Mouse (Mus musculus) kidney, adult 2 months (tissue): ENCODE measurements around the gene Serinc3. TPM values are rescaled to one million over a fixed set of nuclear protein-coding genes. Genes with fewer than 3 reads are reported as not detected.

Experiments
- DNase-seq: peaks from one replicate; pipeline ENCODE4 v3.0.0; 2021
- H3K27ac ChIP-seq: fragments of 200-500 bp; 2 replicates; pipeline ENCODE4 v1.5.1; 2012; ENCODE audit warnings: low read depth, low read length, control low read depth, inconsistent platforms; ENCODE audit not compliant: insufficient read depth
- H3K27me3 ChIP-seq: fragments of 200-500 bp; replicated peaks from 2 replicates; pipeline ENCODE4 v1.6.1; 2012; ENCODE audit warnings: mild to moderate bottlenecking, moderate library complexity, low read length, inconsistent platforms; ENCODE audit not compliant: control insufficient read depth, insufficient read depth
- H3K36me3 ChIP-seq: fragments of 200-500 bp; 2 replicates; pipeline ENCODE4 v1.6.1; 2012; ENCODE audit warnings: mild to moderate bottlenecking, moderate library complexity, low read length, inconsistent platforms; ENCODE audit not compliant: control insufficient read depth, insufficient read depth
- H3K4me1 ChIP-seq: fragments of 200-500 bp; 2 replicates; pipeline ENCODE4 v1.6.1; 2011; ENCODE audit warnings: low read length; ENCODE audit not compliant: control insufficient read depth, insufficient read depth
- H3K4me3 ChIP-seq: fragments of 200-500 bp; 2 replicates; pipeline ENCODE4 v1.5.1; 2011; ENCODE audit warnings: mild to moderate bottlenecking, low read depth, low read length, control low read depth; ENCODE audit not compliant: insufficient read depth
- CTCF ChIP-seq: fragments of 200-500 bp; conservative IDR thresholded peaks from 2 replicates; pipeline ENCODE4 v1.5.1; 2011; ENCODE audit warnings: low read depth, mild to moderate bottlenecking, control low read depth, low read length, moderate library complexity, mixed read lengths; ENCODE audit not compliant: insufficient read depth, insufficient read length
- POLR2A ChIP-seq: fragments of 200-500 bp; IDR thresholded peaks from one replicate; pipeline ENCODE4 v1.6.1; 2011; ENCODE audit warnings: low read depth, low read length, control low read depth
- WGBS: fragments of 180-500 bp; shearing (Covaris S2); methylation state at CpG from one replicate; pipeline ENCODE4 v1.1.7; 2018; 5-methylcytosine and 5-hydroxymethylcytosine counted together
- polyA plus RNA-seq: library from polyadenylated mRNA; depleted of rRNA; stranded (reverse); fragments of >200 nt; gene quantifications from 2 replicates; pipeline ENCODE4 v1.2.3, GENCODE M21; 2012

The Serinc3 gene
- polyA plus RNA-seq, 1 experiment, result 357 TPM

DNA sequence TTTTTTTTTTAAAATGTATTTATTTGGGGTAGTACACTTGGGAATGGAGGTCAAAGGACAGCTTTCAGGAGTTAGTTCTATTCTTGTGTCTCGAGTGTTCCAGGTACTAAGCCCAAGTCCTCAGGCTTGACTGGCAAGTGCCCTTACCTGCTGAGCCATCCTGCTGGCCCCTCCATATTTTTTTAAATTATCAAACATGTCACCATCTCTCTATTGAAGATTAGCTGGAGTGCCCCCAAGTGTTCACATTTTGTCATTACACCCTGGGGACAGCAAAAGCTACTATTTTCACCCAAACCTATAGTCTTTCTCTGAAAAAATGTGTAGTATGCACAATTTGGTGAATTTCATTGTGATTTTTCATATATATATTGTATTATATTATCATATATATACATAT lies 52.8 kb downstream of the Serinc3 start:
- no peak overlapping the region for H3K4me3 ChIP-seq
- TF ChIP-seq CTCF (no peak), POLR2A (no peak)
- no peaks in the 10 kb centered on the region for H3K27me3 ChIP-seq
- no peak overlapping the region for H3K27ac ChIP-seq
- no peaks in the 10 kb centered on the region for H3K36me3 ChIP-seq
- DNase-seq, result peak; percentile 47
- H3K4me1 ChIP-seq, result peaks cover 27% of the 10 kb centered on the region
- 61% methylated on average over 1 of the region's 1 CpGs for WGBS

DNA sequence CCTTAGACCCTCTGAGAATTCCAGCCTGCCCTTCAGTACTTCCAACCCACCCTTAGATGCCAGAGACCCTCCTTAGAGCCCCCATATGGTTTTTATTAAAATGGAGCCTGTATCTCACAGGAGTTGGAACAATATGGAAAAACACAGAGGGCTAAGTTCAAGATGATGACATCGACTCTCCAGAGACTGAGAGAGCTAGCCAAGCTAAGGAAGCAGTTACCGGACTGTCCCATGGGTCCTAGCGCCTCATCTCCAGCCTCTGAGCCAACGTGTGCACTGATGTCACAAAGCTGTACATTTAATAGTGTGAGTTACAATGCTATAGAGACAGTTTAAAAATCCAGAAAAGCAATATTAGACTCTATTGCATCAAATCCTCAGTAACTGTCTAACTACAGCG lies 53.9 kb downstream of the Serinc3 start:
- H3K4me3 ChIP-seq, result no peak overlapping the region
- no peak for DNase-seq
- H3K4me1 ChIP-seq, result peaks cover 19% of the 10 kb centered on the region; the same call in 1 of the 2 replicates
- no peaks in the 10 kb centered on the region for H3K36me3 ChIP-seq
- WGBS, result 73% methylated on average over 5 of the region's 5 CpGs
- no peak for TF ChIP-seq POLR2A
- no peak for TF ChIP-seq CTCF
- no peaks in the 10 kb centered on the region for H3K27me3 ChIP-seq
- H3K27ac ChIP-seq, result no peak overlapping the region

DNA sequence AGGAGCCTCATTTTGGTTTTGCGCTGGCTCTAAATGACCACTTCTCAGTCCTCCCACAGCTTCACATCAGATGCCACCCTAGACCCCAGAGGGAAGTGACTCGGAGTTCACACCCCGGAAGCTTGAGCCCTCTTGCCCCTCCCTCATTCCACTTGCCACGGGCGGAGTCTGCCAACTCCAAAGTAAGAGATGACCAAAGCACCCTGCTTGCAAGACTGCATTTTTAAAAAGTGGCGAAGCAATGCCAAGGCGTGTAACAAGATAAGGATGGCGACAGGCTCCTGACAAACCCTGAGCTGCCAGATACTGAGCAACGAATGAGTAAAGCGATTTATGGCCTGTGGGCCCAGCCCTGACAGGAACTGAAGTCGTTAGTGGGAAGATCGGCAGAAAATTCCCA lies 54.7 kb downstream of the Serinc3 start:
- no peak for DNase-seq
- H3K4me3 ChIP-seq, result no peak overlapping the region
- H3K27ac ChIP-seq, result no peak overlapping the region
- no peaks in the 10 kb centered on the region for H3K36me3 ChIP-seq
- WGBS, result 58% methylated on average over 12 of the region's 12 CpGs
- TF ChIP-seq CTCF (no peak), POLR2A (no peak)
- H3K27me3 ChIP-seq, result no peaks in the 10 kb centered on the region
- H3K4me1 ChIP-seq, result peaks cover 12% of the 10 kb centered on the region; the same call in 1 of the 2 replicates

DNA sequence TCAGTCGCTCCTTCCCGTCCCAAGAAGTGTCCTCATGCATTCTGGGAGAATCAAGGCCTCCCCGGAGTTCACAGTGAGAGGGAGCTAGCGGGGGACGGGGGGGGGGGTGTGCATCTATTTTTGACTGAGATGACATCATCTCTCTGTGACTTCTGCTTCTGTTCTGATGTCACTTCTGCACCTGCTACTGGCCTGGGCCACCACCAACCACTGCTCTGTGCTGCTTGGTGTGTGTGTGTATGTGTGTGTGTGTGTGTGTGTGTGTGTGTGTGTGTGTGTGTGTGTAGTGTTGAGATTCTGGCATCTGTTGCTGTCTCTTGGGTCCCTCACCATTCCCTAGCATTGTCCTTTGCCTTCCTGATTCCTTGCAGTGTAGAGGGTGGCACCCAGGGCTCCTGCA lies 57.4 kb downstream of the Serinc3 start:
- Histone ChIP-seq H3K27ac (no peak overlapping the region), H3K4me1 (no peaks in the 10 kb centered on the region), H3K36me3 (no peaks in the 10 kb centered on the region), H3K4me3 (no peak overlapping the region), H3K27me3 (no peaks in the 10 kb centered on the region)
- no peak for DNase-seq
- 74% methylated on average over 5 of the region's 5 CpGs for WGBS
- TF ChIP-seq CTCF (no peak), POLR2A (no peak)

DNA sequence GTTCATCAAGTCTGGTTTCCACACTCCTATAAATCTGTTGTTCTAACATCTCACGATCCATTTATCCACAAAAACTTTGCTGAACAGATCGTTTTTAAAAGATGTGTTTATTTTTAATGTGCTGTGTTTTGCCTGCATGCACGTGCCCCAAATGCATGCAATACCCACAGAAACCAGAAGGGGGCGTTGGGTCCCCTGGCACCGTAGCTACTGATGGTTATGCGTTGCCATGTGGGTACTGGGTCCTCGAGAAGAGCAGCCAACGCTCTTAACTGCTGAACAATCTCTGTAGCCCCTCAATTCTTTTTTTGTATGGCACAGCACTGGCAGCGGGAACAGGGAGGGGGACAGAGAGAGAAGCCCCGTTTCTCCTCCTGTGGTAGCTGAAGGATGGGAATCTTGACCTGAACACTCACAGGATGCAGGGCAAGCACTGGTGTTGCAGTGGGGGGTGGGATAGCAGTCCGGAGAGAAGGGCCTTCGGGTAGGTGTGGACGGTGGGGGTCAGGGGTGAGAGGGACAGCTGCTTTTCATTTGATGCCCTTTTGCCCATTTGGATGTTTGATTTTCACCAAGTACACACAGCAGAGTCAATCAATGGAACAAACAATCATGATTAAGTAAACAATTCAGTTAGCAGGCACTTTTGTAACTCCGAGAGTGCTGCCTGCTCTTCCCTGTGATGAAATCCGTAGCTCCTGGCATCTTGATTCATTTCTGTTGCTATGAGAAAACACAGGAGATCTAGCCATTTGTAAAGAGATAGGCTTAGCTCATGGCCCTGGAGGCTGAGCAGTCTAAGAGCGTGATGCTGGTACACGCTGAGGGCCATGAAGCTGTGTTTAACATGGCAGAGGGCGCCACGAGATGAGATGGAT lies 58.3 kb downstream of the Serinc3 start:
- 50% methylated on average over 19 of the region's 19 CpGs for WGBS
- no peak overlapping the region for H3K27ac ChIP-seq
- H3K4me3 ChIP-seq, result no peak overlapping the region
- no peaks in the 10 kb centered on the region for H3K27me3 ChIP-seq
- TF ChIP-seq POLR2A (no peak), CTCF (peak; percentile 80)
- DNase-seq, result no peak
- H3K4me1 ChIP-seq, result no peaks in the 10 kb centered on the region
- no peaks in the 10 kb centered on the region for H3K36me3 ChIP-seq

DNA sequence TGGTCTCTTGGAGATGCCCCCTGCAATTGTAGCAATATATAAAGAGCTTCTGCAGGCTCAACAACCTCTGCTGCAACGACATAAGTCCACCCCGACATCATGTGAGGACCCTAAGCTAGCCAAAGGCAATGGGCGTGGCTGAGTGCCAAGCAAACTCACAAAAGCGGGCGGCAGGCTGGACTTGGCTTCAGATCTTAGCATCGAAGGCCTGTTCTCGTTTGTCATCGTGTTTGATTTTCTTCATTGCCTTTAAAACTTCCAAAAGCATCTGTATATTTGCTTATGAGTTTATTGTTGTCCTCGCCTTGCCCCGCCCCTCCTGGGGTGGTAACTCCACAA lies 60.9 kb downstream of the Serinc3 start:
- Histone ChIP-seq H3K27ac (no peak overlapping the region), H3K4me1 (no peaks in the 10 kb centered on the region), H3K4me3 (no peak overlapping the region), H3K36me3 (no peaks in the 10 kb centered on the region), H3K27me3 (no peaks in the 10 kb centered on the region)
- 83% methylated on average over 10 of the region's 10 CpGs for WGBS
- TF ChIP-seq CTCF (no peak), POLR2A (no peak)
- no peak for DNase-seq

DNA sequence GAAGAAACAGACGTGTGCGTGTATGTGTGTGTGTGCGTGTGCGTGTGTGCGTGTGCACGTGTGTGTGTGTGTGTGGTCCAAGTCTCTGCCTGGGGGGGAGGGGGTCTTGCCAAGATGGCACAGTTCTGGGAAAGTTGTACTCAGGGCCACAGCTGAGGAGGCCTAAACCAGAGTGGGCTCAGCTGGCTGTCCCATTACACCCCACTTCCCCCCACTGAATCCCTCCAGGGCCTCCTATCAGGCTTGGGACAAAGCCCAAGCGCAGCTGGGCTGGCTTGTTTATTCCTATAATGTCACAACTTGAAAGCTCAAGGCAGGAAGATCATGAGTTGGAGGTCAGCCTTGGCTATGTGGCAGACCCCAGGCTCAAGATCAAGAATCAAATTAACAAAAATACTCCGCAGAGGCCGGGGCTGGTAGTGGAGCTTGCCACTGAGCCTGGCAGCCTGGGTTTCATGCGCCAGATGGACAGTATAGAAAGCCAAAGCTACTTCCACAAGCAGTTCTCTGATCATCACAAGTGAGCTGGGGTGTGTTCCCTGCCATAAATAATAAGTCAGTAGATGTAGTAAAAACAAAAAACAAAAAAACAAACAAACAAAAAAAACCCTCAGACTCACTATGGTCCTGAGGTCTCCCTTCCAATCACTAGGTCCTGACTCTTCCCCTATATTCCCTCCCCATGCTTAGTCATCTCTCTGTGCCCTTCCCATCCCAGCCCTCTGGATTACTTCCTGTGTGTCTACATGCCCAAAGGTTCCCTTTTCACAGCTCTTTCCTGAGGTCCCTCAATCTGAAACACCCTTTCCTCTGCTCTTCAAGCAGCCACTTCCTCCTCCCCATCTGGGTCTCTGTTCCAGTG lies 61.5 kb downstream of the Serinc3 start:
- H3K27me3 ChIP-seq, result no peaks in the 10 kb centered on the region
- no peak overlapping the region for H3K27ac ChIP-seq
- H3K36me3 ChIP-seq, result no peaks in the 10 kb centered on the region
- TF ChIP-seq POLR2A (no peak), CTCF (no peak)
- no peaks in the 10 kb centered on the region for H3K4me1 ChIP-seq
- WGBS, result 92% methylated on average over 10 of the region's 10 CpGs
- H3K4me3 ChIP-seq, result no peak overlapping the region
- DNase-seq, result no peak
